Mouse (Mus musculus) kidney, postnatal 14 days (tissue): ENCODE measurements around the gene Zzz3.

Experiments
- DNase-seq: peaks from one replicate; pipeline ENCODE4 v3.0.0; 2022; ENCODE audit warnings: mixed read lengths

Gene Zzz3

GRCm38 (mm10) chr3:152395350-152396277 lies at the start of gene Zzz3:
Zzz3 (plus strand) TSS chr3:152395473.
- peak; percentile 95 for DNase-seq

- peak; percentile 96 for DNase-seq
Measured at GRCm38 (mm10) chr3:152345732-152346632, 49.3 kb upstream of the Zzz3 start, which contains the start of gene Usp33. Usp33 (plus strand) TSS chr3:152346478.

GRCm38 (mm10) chr3:152346633-152347141 lies 48.6 kb upstream of the Zzz3 start:
- peak; percentile 55 for DNase-seq

- DNase-seq = no peak
Measured at GRCm38 (mm10) chr3:152347227-152347626, 48.0 kb upstream of the Zzz3 start.

- DNase-seq = no peak
Measured at GRCm38 (mm10) chr3:152348011-152348830, 47.1 kb upstream of the Zzz3 start.

- no peak for DNase-seq
Measured at GRCm38 (mm10) chr3:152350431-152350830, 44.8 kb upstream of the Zzz3 start.

GRCm38 (mm10) chr3:152350966-152351365 lies 44.3 kb upstream of the Zzz3 start:
- no peak for DNase-seq

GRCm38 (mm10) chr3:152352289-152352688 lies 43.0 kb upstream of the Zzz3 start:
- peak; percentile 26 for DNase-seq

GRCm38 (mm10) chr3:152353434-152354177 lies 41.7 kb upstream of the Zzz3 start:
- DNase-seq = no peak

- peak; percentile 43 for DNase-seq
Measured at GRCm38 (mm10) chr3:152355361-152355760, 39.9 kb upstream of the Zzz3 start.

- no peak for DNase-seq
Measured at GRCm38 (mm10) chr3:152356751-152357150, 38.5 kb upstream of the Zzz3 start.

GRCm38 (mm10) chr3:152359151-152359550 lies 36.1 kb upstream of the Zzz3 start:
- no peak for DNase-seq

- no peak for DNase-seq
Measured at GRCm38 (mm10) chr3:152364181-152364580, 31.1 kb upstream of the Zzz3 start.

- no peak for DNase-seq
Measured at GRCm38 (mm10) chr3:152376063-152376462, 19.2 kb upstream of the Zzz3 start.

GRCm38 (mm10) chr3:152384106-152384505 lies 11.2 kb upstream of the Zzz3 start:
- no peak for DNase-seq

GRCm38 (mm10) chr3:152396278-152396987 lies 1.2 kb downstream of the Zzz3 start:
- peak; percentile 98 for DNase-seq

- no peak for DNase-seq
Measured at GRCm38 (mm10) chr3:152396988-152397314, 1.7 kb downstream of the Zzz3 start.

- peak; percentile 45 for DNase-seq
Measured at GRCm38 (mm10) chr3:152397335-152397940, 2.2 kb downstream of the Zzz3 start.

GRCm38 (mm10) chr3:152400441-152400840 lies 5.2 kb downstream of the Zzz3 start:
- DNase-seq = peak; percentile 40

GRCm38 (mm10) chr3:152400875-152401274 lies 5.6 kb downstream of the Zzz3 start:
- DNase-seq = no peak
